In the genomic region with DNA sequence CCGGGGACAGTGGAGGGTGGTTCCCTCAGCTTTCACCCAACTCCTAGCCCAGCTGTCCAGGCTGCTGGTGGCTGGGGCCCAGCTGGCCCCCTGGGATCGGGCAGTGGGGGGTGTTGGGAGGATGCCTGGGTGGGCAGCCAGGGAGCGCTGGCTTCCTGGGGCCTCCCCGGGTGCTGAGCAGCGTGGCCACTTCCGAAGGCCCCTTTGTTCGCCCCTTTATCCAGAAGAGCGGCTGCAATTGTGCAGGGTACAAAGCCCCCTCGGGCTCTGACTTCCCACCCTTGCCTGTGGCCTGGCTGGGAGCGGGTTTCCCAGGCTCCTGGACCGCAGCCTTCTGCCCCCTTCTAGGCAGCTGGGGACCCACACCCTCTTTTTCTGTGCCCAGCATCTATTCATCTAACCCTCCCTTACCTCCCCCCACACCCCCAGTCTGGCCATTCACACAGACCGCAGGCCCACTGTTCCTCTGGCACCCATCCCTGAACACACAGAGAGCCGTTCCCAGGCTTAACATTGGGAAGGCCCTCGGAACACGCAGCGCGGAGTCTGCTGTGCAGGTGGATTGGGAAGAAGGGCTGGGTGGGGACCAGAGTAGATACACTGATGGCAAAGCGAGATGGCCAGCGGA, we compare ENCODE assay signal across 12 mouse cellular contexts. TPM values are rescaled to one million over a fixed set of nuclear protein-coding genes. Genes with fewer than 3 reads are reported as not detected.
DNase-seq lines count a peak whose midpoint lies in the region; ATAC-seq and TF ChIP-seq lines count a peak whose summit lies in the region.
"Had no signal": no experiment of that assay in that cellular context is flagged by ENCODE, and none has a peak within 500 bp of the region (broad histone marks: within the 10 kb centered on the region; RNA-seq: fewer than 3 reads in every experiment).

No protein-coding gene starts in this region.

- no peak overlapping the region for H3K4me3 ChIP-seq in stomach, embryonic 16.5 days (replicated peaks; ENCODE audit: low read length)
- H3K4me3 ChIP-seq in stomach, postnatal 0 days (ENCODE audit: low read depth, low read length) = no peak overlapping the region
- no peak overlapping the region for H3K4me3 ChIP-seq in hindbrain, postnatal 0 days (ENCODE audit: low read length)
- H3K4me3 ChIP-seq in intestine, postnatal 0 days (ENCODE audit: low read depth, low read length) = no peak overlapping the region
- H3K4me3 ChIP-seq: heart, embryonic 12.5 days; liver, embryonic 15.5 days had no signal

- no peak overlapping the region for H3K27ac ChIP-seq in stomach, embryonic 16.5 days (ENCODE audit: low read length)
- no peak overlapping the region for H3K27ac ChIP-seq in stomach, postnatal 0 days (replicated peaks)
- H3K27ac ChIP-seq in hindbrain, postnatal 0 days = peak overlapping the region; percentile 52
- no peak overlapping the region for H3K27ac ChIP-seq in intestine, postnatal 0 days (ENCODE audit: low read depth, low read length)
- H3K27ac ChIP-seq: liver, embryonic 15.5 days had no signal

- no peak overlapping the region for H3K9ac ChIP-seq in stomach, embryonic 16.5 days (ENCODE audit: low read length)
- no peak overlapping the region for H3K9ac ChIP-seq in stomach, postnatal 0 days (ENCODE audit: low read length)
- H3K9ac ChIP-seq in hindbrain, postnatal 0 days (replicated peaks; ENCODE audit: low read length) = no peak overlapping the region
- no peak overlapping the region for H3K9ac ChIP-seq in intestine, postnatal 0 days (ENCODE audit: low read depth, low read length)
- H3K9ac ChIP-seq: heart, embryonic 12.5 days; liver, embryonic 15.5 days had no signal

- peaks cover 12% of the 10 kb centered on the region; the same call in 1 of the 2 replicates for H3K27me3 ChIP-seq in stomach, embryonic 16.5 days (ENCODE audit: control insufficient read depth, insufficient read depth, low read length)
- no peaks in the 10 kb centered on the region for H3K27me3 ChIP-seq in stomach, postnatal 0 days (ENCODE audit: control insufficient read depth, insufficient read depth, low read length)
- no peaks in the 10 kb centered on the region for H3K27me3 ChIP-seq in hindbrain, postnatal 0 days (ENCODE audit: insufficient read depth, low read length)
- H3K27me3 ChIP-seq in intestine, postnatal 0 days (replicated peaks; ENCODE audit: control insufficient read depth, insufficient read depth, low read length) = peaks cover 14% of the 10 kb centered on the region

- WGBS in stomach, embryonic 16.5 days = 69% methylated on average over 19 of the region's 19 CpGs
- 70% methylated on average over 18 of the region's 19 CpGs for WGBS in stomach, postnatal 0 days
- 26% methylated on average over 19 of the region's 19 CpGs for WGBS in hindbrain, postnatal 0 days
- WGBS in intestine, postnatal 0 days = 73% methylated on average over 19 of the region's 19 CpGs

- H3K4me2 ChIP-seq in stomach, embryonic 16.5 days (ENCODE audit: low read depth, low read length) = no peak overlapping the region
- no peak overlapping the region for H3K4me2 ChIP-seq in stomach, postnatal 0 days (replicated peaks; ENCODE audit: low read depth)
- no peak overlapping the region for H3K4me2 ChIP-seq in hindbrain, postnatal 0 days (ENCODE audit: low read depth, low read length)
- H3K4me2 ChIP-seq in intestine, postnatal 0 days (replicated peaks; ENCODE audit: low read depth) = no peak overlapping the region
- H3K4me2 ChIP-seq: heart, embryonic 12.5 days; liver, embryonic 15.5 days had no signal

- H3K36me3 ChIP-seq in stomach, embryonic 16.5 days (ENCODE audit: control insufficient read depth, insufficient read depth, low read length) = no peaks in the 10 kb centered on the region
- H3K36me3 ChIP-seq in stomach, postnatal 0 days (ENCODE audit: control insufficient read depth, insufficient read depth, low read length) = no peaks in the 10 kb centered on the region
- H3K36me3 ChIP-seq in hindbrain, postnatal 0 days (ENCODE audit: insufficient read depth, low read length) = no peaks in the 10 kb centered on the region
- no peaks in the 10 kb centered on the region for H3K36me3 ChIP-seq in intestine, postnatal 0 days (ENCODE audit: control insufficient read depth, insufficient read depth)
- H3K36me3 ChIP-seq: heart, embryonic 12.5 days; liver, embryonic 15.5 days had no signal

- H3K9me3 ChIP-seq in stomach, embryonic 16.5 days (replicated peaks; ENCODE audit: control insufficient read depth, low read length) = no peaks in the 10 kb centered on the region
- no peaks in the 10 kb centered on the region for H3K9me3 ChIP-seq in stomach, postnatal 0 days (ENCODE audit: control insufficient read depth, low read length)
- no peaks in the 10 kb centered on the region for H3K9me3 ChIP-seq in hindbrain, postnatal 0 days (ENCODE audit: low read length)
- no peaks in the 10 kb centered on the region for H3K9me3 ChIP-seq in intestine, postnatal 0 days (ENCODE audit: control insufficient read depth)
- H3K9me3 ChIP-seq: heart, embryonic 12.5 days; liver, embryonic 15.5 days had no signal

- TF ChIP-seq CTCF in stomach, postnatal 0 days (IDR thresholded peaks at IDR 0.05; ENCODE audit: low read depth) = no peak
- no peak for TF ChIP-seq CTCF in hindbrain, postnatal 0 days (IDR thresholded peaks at IDR 0.05; ENCODE audit: low read depth)
- TF ChIP-seq CTCF in intestine, postnatal 0 days (IDR thresholded peaks at IDR 0.05; ENCODE audit: low read depth) = no peak

- DNase-seq in heart, adult 11 months = peak; percentile 81
- DNase-seq in heart, adult 18-20 months = no peak
- DNase-seq in stomach, postnatal 0 days (ENCODE audit: low spot score) = no peak
- peak; percentile 79 for DNase-seq in hindbrain, postnatal 0 days (ENCODE audit: low spot score)
- no peak for DNase-seq in thymus, postnatal 0 days (ENCODE audit: low spot score)
- no peak for DNase-seq in spleen, postnatal 36 days (ENCODE audit: low spot score in 2 of 2)
- DNase-seq: adrenal gland, postnatal 10 days had no signal

- TF ChIP-seq EP300 in stomach, postnatal 0 days (optimal IDR thresholded peaks at IDR 0.05) = no peak

- peak; percentile 38; the same call in 1 of the 2 replicates for ATAC-seq in stomach, embryonic 16.5 days (ENCODE audit: insufficient read depth, low FRiP score)
- no peak for ATAC-seq in stomach, postnatal 0 days (ENCODE audit: low FRiP score, low TSS enrichment)
- peak; percentile 86 for ATAC-seq in hindbrain, postnatal 0 days
- no peak for ATAC-seq in intestine, postnatal 0 days

- H3K4me1 ChIP-seq in stomach, embryonic 16.5 days (ENCODE audit: control insufficient read depth, insufficient read depth, low read length) = no peaks in the 10 kb centered on the region
- no peaks in the 10 kb centered on the region for H3K4me1 ChIP-seq in stomach, postnatal 0 days (replicated peaks; ENCODE audit: control insufficient read depth, insufficient read depth)
- H3K4me1 ChIP-seq in hindbrain, postnatal 0 days (ENCODE audit: insufficient read depth, low read length) = peaks cover 10% of the 10 kb centered on the region; the same call in 1 of the 2 replicates
- no peaks in the 10 kb centered on the region; the same call in 1 of the 2 replicates for H3K4me1 ChIP-seq in intestine, postnatal 0 days (replicated peaks; ENCODE audit: control insufficient read depth, insufficient read depth, low read length)

RNA-seq across cellular contexts. Expression of a gene that starts 45.2 kb away (rescaled TPM):
- total RNA-seq in heart, adult 18-20 months (2021) = not detected
- 0.35 TPM in 1 of 2 replicates, not detected in the other for polyA plus RNA-seq in stomach, embryonic 16.5 days (2015; fragmentation: Nextera tagmentation; extraction: Ambion mirVana)
- 0.08 TPM in 1 of 2 replicates, not detected in the other for polyA plus RNA-seq in stomach, postnatal 0 days (2015; fragmentation: Nextera tagmentation; extraction: Ambion mirVana)
- 0.68 and 2.5 TPM in 2 replicates for total RNA-seq in hindbrain, postnatal 0 days (2014; rRNA removed)
- 4.0 and 4.3 TPM in 2 replicates for polyA plus RNA-seq in hindbrain, postnatal 0 days (2015; fragmentation: Nextera tagmentation; extraction: Ambion mirVana)
- polyA plus RNA-seq in thymus, postnatal 0 days (2015; fragmentation: Nextera tagmentation; extraction: Ambion mirVana) = 0.57 and 0.82 TPM in 2 replicates
- not detected in 2 replicates for polyA plus RNA-seq in intestine, postnatal 0 days (2015; fragmentation: Nextera tagmentation; extraction: Ambion mirVana)
- total RNA-seq: common myeloid progenitor, adult 5-6 weeks had no signal
- polyA plus RNA-seq: heart, embryonic 12.5 days had no signal

Comparison
In these comparisons a context has a peak if more than half of its experiments do, and no peak if none do; other contexts are left out.
1. DNase-seq: peak in heart, adult 11 months (single experiment) and hindbrain, postnatal 0 days (single experiment); none in heart, adult 18-20 months (0 of 2), stomach, postnatal 0 days (single experiment), thymus, postnatal 0 days (single experiment) and spleen, postnatal 36 days (0 of 2).
2. ATAC-seq: peak in stomach, embryonic 16.5 days (single experiment) and hindbrain, postnatal 0 days (single experiment); none in stomach, postnatal 0 days (single experiment) and intestine, postnatal 0 days (single experiment).